Mouse (Mus musculus) embryonic fibroblast, embryonic 13.5 days (primary cell): ENCODE measurements around the gene Spg20.

Source experiments
- CTCF ChIP-seq: IDR thresholded peaks from 2 replicates; pipeline ENCODE4 v1.5.1; 2011; ENCODE audit warnings: mild to moderate bottlenecking, control low read depth, low read length, moderate library complexity, borderline replicate concordance; ENCODE audit not compliant: insufficient read depth
- POLR2A ChIP-seq: IDR thresholded peaks from 2 replicates; pipeline ENCODE4 v1.6.1; 2011; ENCODE audit warnings: low read depth, mild to moderate bottlenecking, control low read depth, low read length, moderate library complexity

- TF ChIP-seq CTCF: no peak
- TF ChIP-seq POLR2A: no peak
These were observed 3.2 kb downstream of the Spg20 start for GRCm38 (mm10) chr3:55115071-55115470.
